Mouse (Mus musculus) megakaryocyte, adult 5-6 weeks (primary cell): ENCODE measurements around the gene Ccnl1. TPM values are rescaled to one million over a fixed set of nuclear protein-coding genes. Genes with fewer than 3 reads are reported as not detected.

Experiments used
- ATAC-seq: 2 replicates; pipeline ENCODE4 v1.8.0; 2016; ENCODE audit warnings: mild to moderate bottlenecking, inconsistent platforms; ENCODE audit not compliant: poor library complexity, severe bottlenecking
- total RNA-seq, 2 experiments: library from RNA; stranded (forward) in 1 of 2; stranded (reverse) in 1 of 2; fragments of 153-499, 151-499 nt in 1 of 2; fragments of 221-1000, 200-1000 nt in 1 of 2; gene quantifications; 2 replicates each; pipeline versions ENCODE4 v1.2.3 to v1.2.4; 2015 to 2017

Ccnl1 gene
- total RNA-seq, 2 experiments from 2014 or later = 189 to 249 TPM

DNA sequence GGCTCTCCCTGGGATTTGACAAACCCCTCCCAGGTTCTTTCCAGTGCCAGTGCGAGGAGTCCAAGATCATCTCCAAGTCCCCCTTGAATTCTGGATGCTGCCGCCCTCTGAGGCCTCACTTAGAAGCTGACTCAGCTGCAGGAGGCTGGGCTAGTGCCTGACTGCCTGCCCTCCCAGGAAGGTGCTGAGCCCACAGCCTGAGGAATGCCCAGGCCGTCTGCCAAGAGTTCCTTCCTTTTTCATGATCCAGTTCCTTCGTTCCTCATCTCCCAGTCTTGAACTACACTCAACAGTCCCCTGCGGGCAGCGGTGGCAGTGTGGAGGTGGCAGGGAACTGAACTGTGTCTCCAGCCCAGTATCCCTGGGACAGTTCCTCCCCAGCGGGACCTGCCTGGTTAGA lies 30.4 kb downstream of the Ccnl1 start:
- ATAC-seq = no peak

- ATAC-seq = no peak
These were observed 30.9 kb downstream of the Ccnl1 start for GRCm38 (mm10) chr3:65927101-65927501.

DNA sequence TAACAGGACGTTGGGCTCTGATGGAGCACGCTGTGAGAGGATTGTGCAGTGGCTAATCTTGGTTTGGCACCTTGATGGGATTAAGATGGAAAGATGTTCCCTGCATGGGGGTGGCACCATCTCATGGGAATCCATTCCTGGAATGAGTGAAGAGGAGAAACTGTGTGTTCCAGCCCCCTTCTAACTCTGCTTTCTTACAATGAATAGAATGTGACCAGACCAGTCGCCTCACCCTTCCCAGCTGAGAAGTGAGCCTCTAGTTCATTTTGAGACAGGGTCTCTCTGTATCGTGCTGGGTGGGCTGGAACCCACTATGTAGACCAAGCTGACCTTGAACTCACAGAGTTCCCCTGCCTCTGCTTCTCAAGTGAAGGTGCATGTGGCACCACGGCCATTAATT lies 31.6 kb downstream of the Ccnl1 start:
- ATAC-seq = no peak

DNA sequence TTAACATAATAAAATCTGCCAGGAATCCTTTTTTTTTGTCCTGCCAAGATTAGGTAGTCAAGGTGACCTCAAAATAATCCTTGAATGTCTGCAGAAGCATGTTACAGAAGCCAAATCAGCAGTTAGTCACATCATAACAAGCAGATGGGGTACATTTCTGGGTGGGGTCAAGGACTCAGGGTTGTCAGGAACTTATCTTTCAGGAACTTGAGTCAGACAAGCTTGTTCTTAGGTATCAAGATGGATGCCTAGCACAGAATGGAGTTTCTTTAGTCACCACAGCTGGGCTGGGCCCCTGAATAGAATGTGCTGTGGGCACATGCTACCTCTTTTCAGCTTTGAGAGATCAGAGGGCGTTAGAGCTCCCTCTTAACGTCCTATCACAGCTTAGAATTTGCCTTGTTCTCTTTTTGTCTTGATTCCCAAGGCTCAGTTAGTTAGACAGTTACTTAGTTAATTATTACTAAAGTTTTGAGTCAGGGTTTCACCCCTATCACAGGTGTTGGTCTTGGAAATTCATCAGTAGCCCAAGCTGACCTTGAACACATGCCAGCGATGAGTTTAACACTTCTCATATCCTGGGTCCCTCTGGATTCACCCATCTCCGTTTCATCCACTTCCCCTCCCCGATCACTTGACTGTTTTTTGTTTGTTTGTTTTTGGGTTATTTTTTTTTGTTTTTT lies 32.9 kb downstream of the Ccnl1 start:
- ATAC-seq = no peak

- no peak for ATAC-seq
These were observed 35.6 kb downstream of the Ccnl1 start for GRCm38 (mm10) chr3:65922420-65922819.

- ATAC-seq = no peak
These were observed 36.4 kb downstream of the Ccnl1 start for GRCm38 (mm10) chr3:65921671-65922070.

GRCm38 (mm10) chr3:65919016-65919415 lies 39.0 kb downstream of the Ccnl1 start:
- ATAC-seq = no peak

DNA sequence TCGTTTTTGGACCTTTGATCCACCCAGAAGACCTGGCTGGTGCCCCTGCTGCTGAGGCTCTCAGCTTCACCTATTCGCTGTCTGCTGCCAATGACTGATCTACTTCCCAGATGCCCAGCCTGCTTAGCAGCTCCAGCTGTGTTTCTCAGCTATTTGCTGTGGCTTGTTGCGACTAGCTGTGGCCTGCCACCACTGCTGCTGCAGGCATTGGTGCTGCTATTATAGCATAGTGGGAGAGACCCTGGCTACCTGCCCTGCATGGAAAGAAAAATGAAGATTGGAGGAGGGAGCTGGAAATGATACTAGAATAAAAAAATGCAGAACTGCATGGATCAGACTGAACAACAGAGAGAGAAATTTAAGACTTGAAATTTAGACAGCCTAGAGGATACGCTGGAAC lies 45.1 kb downstream of the Ccnl1 start:
- ATAC-seq = no peak

DNA sequence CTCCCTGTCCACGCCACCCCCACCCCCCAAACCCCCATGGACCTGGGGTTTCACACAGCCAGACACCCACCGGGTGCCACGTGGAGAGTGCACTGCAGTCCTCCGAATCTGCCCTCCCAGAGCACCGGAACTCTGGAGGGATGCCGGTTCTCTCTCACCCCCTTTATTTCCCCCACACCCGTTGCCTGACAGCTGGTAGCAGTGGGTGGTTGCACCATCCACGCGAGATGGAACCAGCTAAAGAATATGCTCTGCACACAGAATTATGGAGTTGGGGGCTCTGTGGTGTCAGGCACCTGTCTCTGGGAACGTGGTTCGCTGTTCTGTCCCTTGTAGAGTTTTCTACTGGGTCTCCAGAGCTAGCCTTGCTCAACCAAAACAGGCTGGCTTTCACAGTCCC lies 45.8 kb downstream of the Ccnl1 start:
- ATAC-seq = no peak

DNA sequence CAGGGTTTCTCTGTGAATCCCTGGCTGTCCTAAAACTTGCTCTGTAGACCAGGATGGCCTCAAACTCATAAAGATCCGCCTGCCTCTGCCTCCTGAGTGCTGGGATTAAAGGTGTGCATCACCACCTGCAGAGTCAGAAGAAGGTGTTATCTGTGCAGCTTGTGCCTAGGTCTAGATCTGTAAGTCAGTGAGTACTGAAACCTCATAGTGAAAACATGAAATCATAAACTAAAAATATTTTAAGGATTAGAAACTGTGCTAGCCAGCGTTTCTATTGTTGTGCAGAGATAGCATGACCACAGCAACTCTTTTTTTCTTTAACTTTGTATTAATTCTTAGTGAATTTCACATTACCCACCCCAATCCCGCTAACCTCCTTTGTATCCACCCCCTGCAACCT lies 46.8 kb downstream of the Ccnl1 start:
- ATAC-seq = no peak

GRCm38 (mm10) chr3:65909454-65909853 lies 48.6 kb downstream of the Ccnl1 start:
- no peak for ATAC-seq

- ATAC-seq = no peak
These were observed 50.5 kb downstream of the Ccnl1 start for GRCm38 (mm10) chr3:65907536-65907935.

DNA sequence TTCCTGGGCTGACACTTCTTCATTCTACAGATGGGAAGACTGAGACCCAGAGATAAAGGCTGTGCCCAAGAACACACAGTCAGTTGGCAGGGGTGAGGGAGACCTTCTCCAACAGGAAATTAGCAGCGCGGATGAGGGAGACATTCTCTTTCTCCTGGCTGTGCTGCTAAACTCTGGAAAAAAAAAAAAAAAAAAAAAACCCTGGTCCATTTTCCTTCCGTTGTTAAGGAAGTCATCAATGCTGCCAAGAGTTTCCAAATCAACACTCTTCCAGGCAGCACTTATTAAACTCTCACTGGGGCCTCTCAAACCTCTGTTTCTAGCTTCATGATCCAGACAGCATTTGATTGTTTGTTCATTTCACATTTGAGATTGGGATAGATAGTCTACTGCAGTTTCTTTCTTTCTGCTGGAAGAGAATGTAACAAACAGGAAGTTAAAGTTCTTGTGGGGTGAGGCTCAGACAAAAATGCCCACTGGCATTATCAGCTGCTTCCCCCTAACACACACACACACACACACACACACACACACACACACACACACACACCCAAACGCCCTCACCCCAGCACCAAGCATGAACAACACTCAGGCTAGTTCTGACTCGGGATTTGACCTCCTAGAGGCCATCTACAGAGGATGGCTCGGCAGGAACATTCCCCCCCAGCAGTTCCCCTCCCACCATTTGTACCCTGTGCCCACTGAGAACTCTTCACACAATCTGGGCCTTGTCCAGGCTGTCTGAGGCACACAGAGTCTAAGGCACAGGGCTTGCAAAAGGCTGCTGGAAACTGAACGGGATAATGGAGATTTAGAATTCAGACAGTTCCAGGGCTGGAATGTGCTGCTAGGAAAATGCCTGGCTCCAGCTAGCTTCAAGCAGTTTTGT lies 52.5 kb downstream of the Ccnl1 start:
- ATAC-seq = peak; percentile 35

DNA sequence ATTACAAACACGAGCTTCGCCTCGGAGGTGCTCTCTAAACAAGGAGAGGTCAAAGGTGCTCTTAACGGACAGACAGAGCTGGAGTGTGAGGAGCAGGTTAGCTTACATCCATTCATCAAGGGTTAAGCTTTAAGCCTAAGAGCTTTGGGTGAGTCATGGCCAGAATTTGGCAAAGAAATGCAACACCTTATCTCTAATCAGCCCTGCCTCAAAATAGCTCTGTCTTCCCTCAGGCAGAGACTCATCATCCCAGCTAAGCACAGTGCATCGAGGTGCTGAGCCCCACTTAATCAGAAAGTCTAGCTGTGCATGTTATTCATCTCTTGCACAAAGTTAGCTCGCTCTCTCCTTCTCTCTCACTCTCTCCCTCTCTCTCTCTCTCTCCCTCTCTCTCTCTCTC lies 53.3 kb downstream of the Ccnl1 start:
- ATAC-seq = no peak

DNA sequence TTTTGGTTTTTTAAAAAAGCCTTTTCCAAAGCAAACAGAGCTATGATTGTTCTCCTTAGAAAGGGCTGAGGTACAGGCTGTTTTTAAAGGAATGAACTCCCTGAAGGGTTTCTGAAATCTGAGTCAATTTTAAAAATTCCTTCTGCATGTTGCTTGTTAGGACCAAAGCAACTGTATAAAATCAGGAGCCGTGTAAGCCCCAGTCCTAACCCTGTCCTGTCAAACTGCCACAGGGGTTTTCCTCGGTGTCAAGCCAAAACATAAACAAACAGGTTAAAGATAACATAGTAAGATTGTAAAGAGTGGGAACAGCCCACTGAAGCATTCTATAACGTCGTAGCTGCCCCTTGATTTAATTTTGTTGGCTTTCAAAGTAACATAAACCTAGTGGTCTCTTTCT lies 53.9 kb downstream of the Ccnl1 start:
- no peak for ATAC-seq

DNA sequence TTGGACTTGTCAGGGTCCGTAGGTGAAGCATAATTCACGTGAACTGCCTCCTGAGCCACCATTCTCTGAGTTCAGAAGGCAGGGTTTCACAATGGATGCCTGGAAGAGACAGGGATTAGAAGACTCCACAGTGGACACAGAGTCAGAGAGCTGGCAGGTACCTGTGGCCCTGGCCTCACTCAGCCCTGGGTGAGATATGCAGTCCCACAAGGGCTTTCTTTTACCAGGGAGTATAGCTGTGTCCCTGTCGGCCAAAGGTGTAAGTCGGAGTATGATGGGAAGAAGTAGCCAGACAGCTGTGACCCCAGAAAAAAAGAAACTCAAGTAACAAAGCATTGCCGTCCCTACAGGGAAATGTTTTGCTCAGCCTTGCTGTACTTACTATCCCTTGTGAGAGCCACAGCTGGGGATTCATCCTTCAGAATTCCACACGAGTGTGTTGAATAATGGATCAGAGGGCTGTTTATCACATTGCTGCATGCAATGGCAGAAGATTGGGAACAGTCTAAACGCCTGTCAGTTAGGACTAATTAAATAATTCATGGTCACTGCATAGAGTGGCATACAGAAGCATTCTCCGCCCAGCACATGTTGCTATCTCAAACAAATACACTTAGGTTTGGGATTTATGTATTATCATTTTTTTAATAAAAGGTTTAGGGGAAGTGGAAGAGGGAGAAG lies 59.3 kb downstream of the Ccnl1 start:
- ATAC-seq = no peak

DNA sequence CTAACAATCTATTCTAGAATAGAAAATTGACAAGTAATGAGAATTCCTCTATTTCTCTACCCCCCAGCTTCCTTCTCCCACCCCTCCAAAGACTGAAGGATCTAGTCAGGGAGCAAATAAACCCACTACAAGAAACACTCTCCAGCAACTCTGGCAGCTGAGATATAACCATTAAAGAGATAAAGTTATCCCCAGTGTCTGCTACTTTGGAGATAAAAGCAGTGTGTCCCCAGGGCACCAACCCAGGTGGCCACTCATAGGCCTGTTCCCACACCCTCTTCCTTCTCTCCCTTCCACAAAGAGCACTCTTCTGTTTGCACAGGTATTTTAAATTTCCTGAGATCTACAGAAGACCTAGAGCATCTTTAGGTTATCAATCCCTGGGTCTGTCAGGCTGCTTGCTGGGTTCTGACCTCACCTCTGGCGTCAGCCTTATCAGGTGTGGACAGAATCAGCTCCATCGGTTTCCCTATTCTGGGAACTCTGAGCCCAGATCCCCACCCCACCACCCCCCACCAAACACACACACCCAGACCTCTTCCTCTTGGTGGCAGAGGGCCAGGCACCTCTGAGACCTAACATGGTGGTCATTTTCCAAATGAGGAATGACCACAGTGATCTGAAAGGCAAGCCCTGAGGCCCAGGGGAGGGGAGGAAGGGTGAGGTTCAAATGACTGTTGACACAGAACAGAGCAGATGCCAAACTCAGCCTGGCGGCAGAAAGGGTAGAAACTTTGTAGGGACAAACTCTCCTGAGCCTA lies 60.6 kb downstream of the Ccnl1 start:
- no peak for ATAC-seq
